Mouse (Mus musculus) liver, adult 2 months (tissue): Measurements from ENCODE around the gene Os9.

Source experiments
- CTCF ChIP-seq: fragments of 200-500 bp; IDR thresholded peaks from 2 replicates; pipeline ENCODE4 v1.5.1; 2011; ENCODE audit warnings: low read depth, low read length, control low read depth
- POLR2A ChIP-seq: fragments of 200-500 bp; IDR thresholded peaks from 2 replicates; pipeline ENCODE4 v1.6.1; 2011; ENCODE audit warnings: low read length, control low read depth; ENCODE audit not compliant: insufficient read depth; ENCODE audit errors: extremely low read depth

GRCm38 (mm10) chr10:127049395-127050118 lies 71.4 kb downstream of the Os9 start:
- TF ChIP-seq POLR2A (no peak), CTCF (peak; percentile 34; the same call in 1 of the 2 replicates)
